Mouse (Mus musculus) brain, adult 2 months (tissue): ENCODE data around the gene Lrrc4b.

ENCODE experiments used
- DNase-seq: peaks from one replicate; pipeline ENCODE4 v3.0.0; 2011; ENCODE audit warnings: low read depth, low spot score

Gene Lrrc4b

GRCm38 (mm10) chr7:44485572-44486195 is 56.9 kb downstream of the Lrrc4b start:
- DNase-seq = no peak

GRCm38 (mm10) chr7:44486927-44487575 is 58.2 kb downstream of the Lrrc4b start:
- peak; percentile 68 for DNase-seq

GRCm38 (mm10) chr7:44487936-44488335 is 59.1 kb downstream of the Lrrc4b start:
- DNase-seq = no peak

GRCm38 (mm10) chr7:44488545-44488944 is 59.7 kb downstream of the Lrrc4b start:
- DNase-seq = no peak

GRCm38 (mm10) chr7:44490281-44490680 is 61.5 kb downstream of the Lrrc4b start:
- DNase-seq = no peak

GRCm38 (mm10) chr7:44491391-44491790 is 62.6 kb downstream of the Lrrc4b start:
- DNase-seq = no peak

GRCm38 (mm10) chr7:44492166-44492826 is 63.5 kb downstream of the Lrrc4b start:
- DNase-seq = no peak

GRCm38 (mm10) chr7:44494681-44495080 is 65.9 kb downstream of the Lrrc4b start:
- DNase-seq = no peak

GRCm38 (mm10) chr7:44495086-44495485 is 66.3 kb downstream of the Lrrc4b start:
- DNase-seq = no peak

- DNase-seq = peak; percentile 99
Measured at GRCm38 (mm10) chr7:44495992-44496770, 67.4 kb downstream of the Lrrc4b start, which contains the start of the genes Emc10 and Fam71e1. TSS of gene Emc10 (minus strand) at chr7:44496529. TSS of gene Fam71e1 (plus strand) at chr7:44496581.

GRCm38 (mm10) chr7:44496771-44497109 is 67.9 kb downstream of the Lrrc4b start:
- DNase-seq = no peak

- no peak for DNase-seq
Measured at GRCm38 (mm10) chr7:44497361-44498055, 68.7 kb downstream of the Lrrc4b start.

GRCm38 (mm10) chr7:44498922-44499321 is 70.1 kb downstream of the Lrrc4b start:
- no peak for DNase-seq

- no peak for DNase-seq
Measured at GRCm38 (mm10) chr7:44500046-44500445, 71.2 kb downstream of the Lrrc4b start.

- peak; percentile 91 for DNase-seq
Measured at GRCm38 (mm10) chr7:44501563-44502115, 72.8 kb downstream of the Lrrc4b start.

GRCm38 (mm10) chr7:44507491-44507890 is 78.7 kb downstream of the Lrrc4b start:
- no peak for DNase-seq
